Mouse (Mus musculus) limb, embryonic 10.5 days (tissue): ENCODE data around the gene Rnf212b. TPM values are rescaled to one million over a fixed set of nuclear protein-coding genes. Genes with fewer than 3 reads are reported as not detected.

Experiments used
- DNase-seq: peaks from one replicate; pipeline ENCODE4 v3.0.0-alpha.2; 2017; ENCODE audit warnings: low spot score
- H3K27ac ChIP-seq: fragments of 300-500 bp; sonication (generic); 2 replicates; pipeline ENCODE4 v1.5.1; 2016; ENCODE audit warnings: mild to moderate bottlenecking
- H3K27me3 ChIP-seq: fragments of 300-500 bp; sonication (generic); 2 replicates; pipeline ENCODE4 v1.6.1; 2016; ENCODE audit warnings: low read depth, mild to moderate bottlenecking; ENCODE audit not compliant: poor library complexity, severe bottlenecking
- H3K36me3 ChIP-seq: fragments of 300-500 bp; sonication (generic); 2 replicates; pipeline ENCODE4 v1.6.1; 2016; ENCODE audit warnings: mild to moderate bottlenecking, moderate library complexity
- H3K4me1 ChIP-seq: fragments of 300-500 bp; sonication (generic); 2 replicates; pipeline ENCODE4 v1.6.1; 2016
- H3K4me3 ChIP-seq: fragments of 300-500 bp; sonication (generic); 2 replicates; pipeline ENCODE4 v1.5.1; 2016; ENCODE audit warnings: mild to moderate bottlenecking, moderate library complexity
- H3K9me3 ChIP-seq: fragments of 300-500 bp; sonication (generic); replicated peaks from 2 replicates; pipeline ENCODE4 v1.6.1; 2016; ENCODE audit warnings: mild to moderate bottlenecking
- WGBS: fragments of 180-500 bp; shearing (Covaris S2); methylation state at CpG from one replicate; pipeline ENCODE4 v1.1.7; 2016; 5-methylcytosine and 5-hydroxymethylcytosine counted together
- polyA plus RNA-seq: library from polyadenylated mRNA; unstranded; fragments of >200 nt; fragmentation: Nextera tagmentation; extraction: Ambion mirVana; gene quantifications from 2 replicates; pipeline ENCODE4 v1.2.1, GENCODE M21; 2016

Rnf212b gene
- polyA plus RNA-seq, 1 experiment from 2014 or later: not detected

GRCm38 (mm10) chr14:54782971-54783370 lies 31.0 kb upstream of the Rnf212b start:
- no peak overlapping the region for H3K27ac ChIP-seq
- WGBS: 90% methylated on average over 6 of the region's 6 CpGs
- H3K27me3 ChIP-seq: peaks cover 45% of the 10 kb centered on the region
- H3K4me3 ChIP-seq: no peak overlapping the region
- no peaks in the 10 kb centered on the region for H3K36me3 ChIP-seq
- no peak for DNase-seq
- no peaks in the 10 kb centered on the region for H3K9me3 ChIP-seq
- peaks cover 11% of the 10 kb centered on the region for H3K4me1 ChIP-seq

GRCm38 (mm10) chr14:54785898-54786297 lies 28.0 kb upstream of the Rnf212b start:
- H3K4me3 ChIP-seq: no peak overlapping the region
- peak; percentile 67 for DNase-seq
- peaks cover 10% of the 10 kb centered on the region for H3K4me1 ChIP-seq
- H3K36me3 ChIP-seq: no peaks in the 10 kb centered on the region
- H3K9me3 ChIP-seq: no peaks in the 10 kb centered on the region
- H3K27me3 ChIP-seq: peaks cover 26% of the 10 kb centered on the region
- 55% methylated on average over 4 of the region's 4 CpGs for WGBS
- H3K27ac ChIP-seq: no peak overlapping the region

- 90% methylated on average over 10 of the region's 10 CpGs for WGBS
Observed at GRCm38 (mm10) chr14:54786489-54786888, 27.5 kb upstream of the Rnf212b start.

GRCm38 (mm10) chr14:54787226-54787625 lies 26.7 kb upstream of the Rnf212b start:
- DNase-seq: no peak
- Histone ChIP-seq H3K4me3 (no peak overlapping the region), H3K9me3 (no peaks in the 10 kb centered on the region), H3K27ac (no peak overlapping the region), H3K4me1 (no peaks in the 10 kb centered on the region), H3K27me3 (peaks cover 13% of the 10 kb centered on the region), H3K36me3 (no peaks in the 10 kb centered on the region)
- 48% methylated on average over 4 of the region's 4 CpGs for WGBS

More at GRCm38 (mm10) chr14:54786489-54786888, 27.5 kb upstream of the Rnf212b start:
- Histone ChIP-seq H3K36me3 (no peaks in the 10 kb centered on the region), H3K27me3 (peaks cover 20% of the 10 kb centered on the region), H3K4me3 (no peak overlapping the region), H3K9me3 (no peaks in the 10 kb centered on the region), H3K27ac (no peak overlapping the region), H3K4me1 (peaks cover 5% of the 10 kb centered on the region; the same call in 1 of the 2 replicates)
- no peak for DNase-seq

GRCm38 (mm10) chr14:54788231-54788630 lies 25.7 kb upstream of the Rnf212b start:
- H3K27me3 ChIP-seq: peaks cover 3% of the 10 kb centered on the region
- WGBS: 94% methylated on average over 5 of the region's 5 CpGs
- no peak for DNase-seq

GRCm38 (mm10) chr14:54792166-54792565 lies 21.8 kb upstream of the Rnf212b start:
- Histone ChIP-seq H3K9me3 (no peaks in the 10 kb centered on the region), H3K27me3 (no peaks in the 10 kb centered on the region), H3K36me3 (no peaks in the 10 kb centered on the region), H3K4me1 (no peaks in the 10 kb centered on the region), H3K4me3 (no peak overlapping the region), H3K27ac (no peak overlapping the region)
- DNase-seq: no peak
- WGBS: 81% methylated on average over 6 of the region's 6 CpGs

More at GRCm38 (mm10) chr14:54788231-54788630, 25.7 kb upstream of the Rnf212b start:
- no peak overlapping the region for H3K27ac ChIP-seq
- no peaks in the 10 kb centered on the region for H3K9me3 ChIP-seq
- no peak overlapping the region for H3K4me3 ChIP-seq
- H3K36me3 ChIP-seq: no peaks in the 10 kb centered on the region
- H3K4me1 ChIP-seq: no peaks in the 10 kb centered on the region

GRCm38 (mm10) chr14:54793351-54793750 lies 20.6 kb upstream of the Rnf212b start:
- no peak for DNase-seq
- H3K36me3 ChIP-seq: no peaks in the 10 kb centered on the region
- no peak overlapping the region for H3K4me3 ChIP-seq
- no peaks in the 10 kb centered on the region for H3K27me3 ChIP-seq
- H3K9me3 ChIP-seq: no peaks in the 10 kb centered on the region
- no peaks in the 10 kb centered on the region for H3K4me1 ChIP-seq
- H3K27ac ChIP-seq: no peak overlapping the region
- WGBS: 81% methylated on average over 1 of the region's 1 CpGs

GRCm38 (mm10) chr14:54793894-54794830 lies 19.8 kb upstream of the Rnf212b start:
- WGBS: 83% methylated on average over 8 of the region's 8 CpGs
- Histone ChIP-seq H3K4me3 (no peak overlapping the region), H3K4me1 (no peaks in the 10 kb centered on the region), H3K27me3 (no peaks in the 10 kb centered on the region), H3K27ac (no peak overlapping the region), H3K9me3 (no peaks in the 10 kb centered on the region), H3K36me3 (no peaks in the 10 kb centered on the region)
- DNase-seq: no peak

DNA sequence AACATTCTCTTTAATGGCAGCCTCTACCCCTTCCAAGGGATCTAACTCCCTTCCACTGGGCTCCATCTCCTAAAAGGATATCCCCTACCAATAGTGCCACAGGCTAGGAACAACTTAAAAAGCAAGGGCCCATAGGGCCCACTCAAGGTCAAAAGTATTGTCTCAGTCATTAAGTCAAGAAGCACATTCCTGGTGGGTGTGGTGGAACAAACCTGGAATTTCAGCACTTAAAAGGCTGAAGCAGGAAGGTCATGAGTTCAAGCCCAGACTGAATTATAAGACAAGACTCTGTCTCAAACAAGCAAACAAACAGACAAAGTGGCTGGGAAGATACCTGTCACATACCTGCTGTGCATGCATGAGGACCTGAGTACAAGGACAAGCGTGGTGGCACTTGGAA lies 18.0 kb upstream of the Rnf212b start:
- DNase-seq: no peak
- Histone ChIP-seq H3K27me3 (0 out of 2 replicates have a peak, but pooled peaks cover 4% of the 10 kb centered on the region), H3K4me1 (no peaks in the 10 kb centered on the region), H3K4me3 (no peak overlapping the region), H3K9me3 (no peaks in the 10 kb centered on the region), H3K27ac (no peak overlapping the region), H3K36me3 (no peaks in the 10 kb centered on the region)
- WGBS: 88% methylated on average over 1 of the region's 1 CpGs

- Histone ChIP-seq H3K4me1 (no peaks in the 10 kb centered on the region), H3K27me3 (0 out of 2 replicates have a peak, but pooled peaks cover 4% of the 10 kb centered on the region), H3K4me3 (no peak overlapping the region), H3K36me3 (no peaks in the 10 kb centered on the region), H3K27ac (no peak overlapping the region), H3K9me3 (no peaks in the 10 kb centered on the region)
- no peak for DNase-seq
- WGBS: 93% methylated on average over 15 of the region's 15 CpGs
Observed at GRCm38 (mm10) chr14:54796760-54797159, 17.2 kb upstream of the Rnf212b start.

GRCm38 (mm10) chr14:54799686-54800085 lies 14.3 kb upstream of the Rnf212b start:
- Histone ChIP-seq H3K9me3 (no peaks in the 10 kb centered on the region), H3K27ac (no peak overlapping the region), H3K27me3 (0 out of 2 replicates have a peak, but pooled peaks cover 4% of the 10 kb centered on the region), H3K4me1 (no peaks in the 10 kb centered on the region), H3K4me3 (no peak overlapping the region), H3K36me3 (no peaks in the 10 kb centered on the region)
- DNase-seq: no peak
- WGBS: 53% methylated on average over 10 of the region's 10 CpGs

GRCm38 (mm10) chr14:54802428-54802827 lies 11.5 kb upstream of the Rnf212b start:
- 80% methylated on average over 4 of the region's 4 CpGs for WGBS
- Histone ChIP-seq H3K4me3 (no peak overlapping the region), H3K27ac (no peak overlapping the region), H3K4me1 (no peaks in the 10 kb centered on the region), H3K36me3 (no peaks in the 10 kb centered on the region), H3K9me3 (no peaks in the 10 kb centered on the region), H3K27me3 (0 out of 2 replicates have a peak, but pooled peaks cover 4% of the 10 kb centered on the region)
- DNase-seq: no peak

GRCm38 (mm10) chr14:54806124-54806523 lies 7.8 kb upstream of the Rnf212b start:
- H3K9me3 ChIP-seq: no peaks in the 10 kb centered on the region
- no peak overlapping the region for H3K4me3 ChIP-seq
- no peak for DNase-seq
- no peaks in the 10 kb centered on the region for H3K36me3 ChIP-seq
- no peak overlapping the region for H3K27ac ChIP-seq
- no peaks in the 10 kb centered on the region for H3K27me3 ChIP-seq
- H3K4me1 ChIP-seq: no peaks in the 10 kb centered on the region
- 85% methylated on average over 4 of the region's 4 CpGs for WGBS
